Mouse (Mus musculus) urinary bladder, postnatal 14 days (tissue): ENCODE measurements around the gene Ahsg.
"Not testable (repeated sequence)": the region's sequence is repeated elsewhere in the genome, so short reads cannot be mapped to it uniquely, and the experiment has no call there.

Experiments used
- DNase-seq: peaks from one replicate; pipeline ENCODE4 v3.0.0; 2021; ENCODE audit warnings: low spot score

Gene Ahsg

DNA sequence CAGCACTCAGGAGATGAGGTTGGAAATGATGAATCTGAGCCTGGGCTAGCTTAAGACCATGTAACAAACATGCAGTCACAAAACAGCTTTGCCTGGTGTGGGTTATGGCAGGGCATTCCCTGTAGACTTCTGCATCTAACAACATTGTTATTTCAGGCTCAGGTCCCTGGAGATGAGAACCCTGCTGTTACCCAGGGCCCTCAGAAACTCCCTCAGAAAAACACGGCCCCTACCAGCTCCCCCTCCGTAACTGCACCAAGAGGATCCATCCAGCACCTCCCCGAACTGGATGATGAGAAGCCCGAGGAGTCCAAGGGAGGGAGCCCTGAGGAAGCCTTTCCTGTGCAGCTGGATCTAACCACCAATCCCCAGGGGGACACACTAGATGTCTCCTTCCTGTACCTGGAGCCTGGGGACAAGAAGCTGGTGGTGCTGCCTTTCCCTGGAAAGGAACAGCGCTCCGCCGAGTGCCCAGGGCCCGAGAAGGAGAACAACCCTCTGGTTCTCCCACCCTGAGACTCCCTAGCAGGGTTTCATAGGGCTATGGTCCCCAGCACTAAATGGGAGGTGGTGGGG lies 48.1 kb downstream of the Ahsg start:
- no peak for DNase-seq

GRCm38 (mm10) chr16:22941825-22942476 lies 50.9 kb downstream of the Ahsg start:
- not testable (repeated sequence) for DNase-seq

DNA sequence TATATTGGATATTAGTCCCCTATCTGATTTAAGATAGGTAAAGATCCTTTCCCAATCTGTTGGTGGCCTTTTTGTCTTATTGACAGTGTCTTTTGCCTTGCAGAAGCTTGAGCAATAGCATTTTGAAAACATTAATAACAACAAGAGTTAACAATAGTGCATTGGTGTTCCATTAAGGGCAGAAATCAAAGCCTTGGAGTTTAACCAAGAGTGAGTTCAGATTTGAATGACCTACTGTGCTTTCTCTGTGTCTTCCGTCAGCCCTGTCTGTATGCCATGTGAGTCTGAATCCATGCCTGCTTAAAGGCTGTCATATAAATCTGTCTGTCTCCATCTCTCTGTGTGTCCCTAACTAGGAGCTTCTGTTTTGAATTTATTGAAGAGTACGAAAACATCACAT lies 56.3 kb downstream of the Ahsg start:
- DNase-seq = no peak
